Mouse (Mus musculus): ENCODE measurements around the gene Emx1.
"Not testable (repeated sequence)": the region's sequence is repeated elsewhere in the genome, so short reads cannot be mapped to it uniquely, and the experiment has no call there.

The Emx1 gene

GRCm38 (mm10) chr6:85187340-85188211 is at the start of gene Emx1:
Gene Emx1 (plus strand): TSS chr6:85187438.
- peak; percentile 42 to 45 for DNase-seq

- no peak for DNase-seq
Measured at GRCm38 (mm10) chr6:85139534-85139933, 47.7 kb upstream of the Emx1 start.

GRCm38 (mm10) chr6:85141013-85141412 is 46.2 kb upstream of the Emx1 start:
- peak; percentile 61 to 75 for DNase-seq

GRCm38 (mm10) chr6:85144466-85144865 is 42.8 kb upstream of the Emx1 start:
- DNase-seq, result no peak

GRCm38 (mm10) chr6:85147636-85148035 is 39.6 kb upstream of the Emx1 start:
- DNase-seq, result no peak

GRCm38 (mm10) chr6:85150386-85150785 is 36.9 kb upstream of the Emx1 start:
- DNase-seq, result peak; percentile 61 to 65

GRCm38 (mm10) chr6:85153970-85154540 is 33.2 kb upstream of the Emx1 start:
- peak; percentile 91 to 92 for DNase-seq

- DNase-seq, result peak; percentile 53 to 55
Measured at GRCm38 (mm10) chr6:85154861-85155528, 32.2 kb upstream of the Emx1 start.

GRCm38 (mm10) chr6:85156551-85156950 is 30.7 kb upstream of the Emx1 start:
- DNase-seq, result not testable (repeated sequence)

GRCm38 (mm10) chr6:85158040-85158804 is 29.0 kb upstream of the Emx1 start:
- peak; percentile 34 to 51 for DNase-seq

- DNase-seq, result peak; percentile 84 to 86
Measured at GRCm38 (mm10) chr6:85159092-85159760, 28.0 kb upstream of the Emx1 start.

- DNase-seq, result peak; percentile 89 to 94
Measured at GRCm38 (mm10) chr6:85160201-85160923, 26.9 kb upstream of the Emx1 start.

GRCm38 (mm10) chr6:85165440-85165921 is 21.8 kb upstream of the Emx1 start:
- peak in 1 of 2 experiments; percentile 4 for DNase-seq

- peak in 1 of 2 experiments; percentile 25 for DNase-seq
Measured at GRCm38 (mm10) chr6:85179569-85179968, 7.7 kb upstream of the Emx1 start.

GRCm38 (mm10) chr6:85180036-85180435 is 7.2 kb upstream of the Emx1 start:
- DNase-seq, result peak in 1 of 2 experiments; percentile 39

- DNase-seq, result no peak
Measured at GRCm38 (mm10) chr6:85183951-85184350, 3.3 kb upstream of the Emx1 start.

GRCm38 (mm10) chr6:85186033-85186743 is 1.1 kb upstream of the Emx1 start:
- DNase-seq, result peak in 1 of 2 experiments; percentile 23

- no peak for DNase-seq
Measured at GRCm38 (mm10) chr6:85186744-85187059, 536 bp upstream of the Emx1 start.

- DNase-seq, result peak; percentile 47 to 58
Measured at GRCm38 (mm10) chr6:85188256-85189110, 1.2 kb downstream of the Emx1 start.

- DNase-seq, result no peak
Measured at GRCm38 (mm10) chr6:85189361-85189760, 2.1 kb downstream of the Emx1 start.
